26 mouse cellular contexts compared by ENCODE assay signal in the genomic region with DNA sequence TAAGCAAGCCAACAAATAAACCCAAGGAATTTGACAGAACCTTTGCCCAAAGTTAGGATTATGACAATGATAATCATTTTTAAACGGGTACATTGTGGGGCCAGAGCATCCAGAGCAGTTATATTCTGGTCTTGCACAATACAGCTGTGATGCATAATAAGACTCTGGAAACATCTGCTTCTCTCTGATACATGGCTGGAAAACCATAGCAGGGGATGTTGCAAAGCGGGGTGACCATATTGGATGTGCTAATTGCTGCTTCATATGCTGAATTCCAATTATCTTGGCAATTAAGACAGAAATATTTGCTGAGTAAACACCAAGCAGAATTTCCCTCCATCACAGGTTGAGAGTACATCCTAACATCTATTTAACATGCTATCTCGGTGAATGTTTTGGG.
DNase-seq lines count a peak whose midpoint lies in the region; ATAC-seq lines count a peak whose summit lies in the region.
"Had no signal": no experiment of that assay in that cellular context is flagged by ENCODE, and none has a peak within 500 bp of the region (broad histone marks: within the 10 kb centered on the region; RNA-seq: fewer than 3 reads in every experiment).

No protein-coding gene starts in this region.

- no peaks in the 10 kb centered on the region for H3K9me3 ChIP-seq in forebrain, embryonic 13.5 days (replicated peaks)
- H3K9me3 ChIP-seq in forebrain, embryonic 10.5 days, result no peaks in the 10 kb centered on the region
- H3K9me3 ChIP-seq in midbrain, embryonic 14.5 days (ENCODE audit: control insufficient read depth, low read length), result no peaks in the 10 kb centered on the region
- H3K9me3 ChIP-seq in midbrain, embryonic 16.5 days (replicated peaks; ENCODE audit: control insufficient read depth, low read length, poor library complexity, severe bottlenecking), result no peaks in the 10 kb centered on the region
- no peaks in the 10 kb centered on the region for H3K9me3 ChIP-seq in forebrain, embryonic 14.5 days (replicated peaks; ENCODE audit: control insufficient read depth, low read length)
- H3K9me3 ChIP-seq in neural tube, embryonic 15.5 days (replicated peaks), result no peaks in the 10 kb centered on the region
- H3K9me3 ChIP-seq: embryonic facial prominence, embryonic 12.5 days; liver, embryonic 12.5 days; midbrain, embryonic 12.5 days; stomach, embryonic 15.5 days had no signal

- no peak overlapping the region for H3K4me2 ChIP-seq in forebrain, embryonic 13.5 days
- no peak overlapping the region for H3K4me2 ChIP-seq in midbrain, embryonic 14.5 days (ENCODE audit: low read length)
- no peak overlapping the region for H3K4me2 ChIP-seq in midbrain, embryonic 16.5 days (ENCODE audit: low read length)
- H3K4me2 ChIP-seq in forebrain, embryonic 14.5 days (ENCODE audit: low read length), result no peak overlapping the region
- H3K4me2 ChIP-seq in neural tube, embryonic 15.5 days, result no peak overlapping the region
- H3K4me2 ChIP-seq: embryonic facial prominence, embryonic 12.5 days; liver, embryonic 12.5 days; midbrain, embryonic 12.5 days; stomach, embryonic 15.5 days had no signal

- peak; percentile 68 for ATAC-seq in forebrain, embryonic 13.5 days
- ATAC-seq in midbrain, embryonic 14.5 days (ENCODE audit: low FRiP score, low TSS enrichment), result no peak
- ATAC-seq in midbrain, embryonic 16.5 days, result no peak; the same call in 1 of the 2 replicates
- peak; percentile 81; the same call in 1 of the 2 replicates for ATAC-seq in forebrain, embryonic 14.5 days
- ATAC-seq in neural tube, embryonic 15.5 days (ENCODE audit: low FRiP score), result peak; percentile 67; the same call in 1 of the 2 replicates
- ATAC-seq: activated CD4-positive, CD25-positive, alpha-beta regulatory T cell, adult 4 months; liver, embryonic 12.5 days; liver, postnatal 0 days had no signal

- intact Hi-C loops in gastrocnemius, postnatal 36 days (cut with DNase I), result no loop called here

- H3K4me1 ChIP-seq in forebrain, embryonic 13.5 days, result no peaks in the 10 kb centered on the region
- H3K4me1 ChIP-seq in forebrain, embryonic 10.5 days, result no peaks in the 10 kb centered on the region
- no peaks in the 10 kb centered on the region for H3K4me1 ChIP-seq in midbrain, embryonic 14.5 days (ENCODE audit: control insufficient read depth, insufficient read depth, low read length)
- no peaks in the 10 kb centered on the region for H3K4me1 ChIP-seq in midbrain, embryonic 16.5 days (ENCODE audit: control insufficient read depth, insufficient read depth, low read length)
- H3K4me1 ChIP-seq in forebrain, embryonic 14.5 days (ENCODE audit: control insufficient read depth, insufficient read depth, low read length), result 0 out of 2 replicates have a peak, but pooled peaks cover 2% of the 10 kb centered on the region
- no peaks in the 10 kb centered on the region for H3K4me1 ChIP-seq in neural tube, embryonic 15.5 days
- H3K4me1 ChIP-seq: embryonic facial prominence, embryonic 12.5 days; liver, embryonic 12.5 days; midbrain, embryonic 12.5 days; stomach, embryonic 15.5 days had no signal

- no peak for DNase-seq in forebrain, embryonic 10.5 days (ENCODE audit: extremely low spot score, low spot score)
- peak; percentile 10 for DNase-seq in midbrain, embryonic 14.5 days
- peak; percentile 43 for DNase-seq in forebrain, embryonic 14.5 days (ENCODE audit: low spot score)
- no peak for DNase-seq in gastrocnemius, postnatal 36 days
- DNase-seq: adrenal gland, adult 8-10 months; cerebellum, adult 11 months; cerebellum, adult 9-10 months; cerebellum, postnatal 36 days; gastrocnemius, postnatal 10 days; heart, postnatal 14 days; kidney, adult 18-20 months; kidney, postnatal 36 days; layer of hippocampus, postnatal 36 days; left cerebral cortex, postnatal 4 days; liver, postnatal 0 days; lung, postnatal 36 days; right cerebral cortex, postnatal 25 days had no signal

- H3K27me3 ChIP-seq in forebrain, embryonic 13.5 days, result no peaks in the 10 kb centered on the region
- H3K27me3 ChIP-seq in forebrain, embryonic 10.5 days (ENCODE audit: poor library complexity, severe bottlenecking), result no peaks in the 10 kb centered on the region
- no peaks in the 10 kb centered on the region for H3K27me3 ChIP-seq in midbrain, embryonic 14.5 days (ENCODE audit: control insufficient read depth, insufficient read depth, low read length)
- H3K27me3 ChIP-seq in midbrain, embryonic 16.5 days (ENCODE audit: control insufficient read depth, insufficient read depth, low read depth, low read length), result no peaks in the 10 kb centered on the region
- no peaks in the 10 kb centered on the region for H3K27me3 ChIP-seq in forebrain, embryonic 14.5 days (replicated peaks; ENCODE audit: control insufficient read depth, insufficient read depth, low read length)
- no peaks in the 10 kb centered on the region for H3K27me3 ChIP-seq in neural tube, embryonic 15.5 days (replicated peaks)
- H3K27me3 ChIP-seq: embryonic facial prominence, embryonic 12.5 days; liver, embryonic 12.5 days; midbrain, embryonic 12.5 days; stomach, embryonic 15.5 days had no signal

- no peak overlapping the region for H3K4me3 ChIP-seq in forebrain, embryonic 13.5 days
- no peak overlapping the region for H3K4me3 ChIP-seq in forebrain, embryonic 10.5 days
- H3K4me3 ChIP-seq in midbrain, embryonic 14.5 days (replicated peaks; ENCODE audit: low read depth, low read length), result no peak overlapping the region
- no peak overlapping the region for H3K4me3 ChIP-seq in midbrain, embryonic 16.5 days (ENCODE audit: low read depth, low read length)
- H3K4me3 ChIP-seq in forebrain, embryonic 14.5 days (ENCODE audit: low read depth, low read length), result no peak overlapping the region
- no peak overlapping the region for H3K4me3 ChIP-seq in neural tube, embryonic 15.5 days (replicated peaks)
- H3K4me3 ChIP-seq: embryonic facial prominence, embryonic 12.5 days; liver, embryonic 12.5 days; midbrain, embryonic 12.5 days; myocyte; stomach, embryonic 15.5 days had no signal

- no peak overlapping the region for H3K9ac ChIP-seq in forebrain, embryonic 13.5 days
- H3K9ac ChIP-seq in midbrain, embryonic 14.5 days (replicated peaks; ENCODE audit: low read length), result no peak overlapping the region
- no peak overlapping the region for H3K9ac ChIP-seq in midbrain, embryonic 16.5 days (ENCODE audit: low read depth, low read length)
- H3K9ac ChIP-seq in forebrain, embryonic 14.5 days (ENCODE audit: low read length), result no peak overlapping the region
- no peak overlapping the region for H3K9ac ChIP-seq in neural tube, embryonic 15.5 days (replicated peaks)
- H3K9ac ChIP-seq: embryonic facial prominence, embryonic 12.5 days; liver, embryonic 12.5 days; liver, postnatal 0 days; midbrain, embryonic 12.5 days; stomach, embryonic 15.5 days had no signal

- no peaks in the 10 kb centered on the region for H3K36me3 ChIP-seq in forebrain, embryonic 13.5 days (ENCODE audit: poor library complexity, severe bottlenecking)
- H3K36me3 ChIP-seq in forebrain, embryonic 10.5 days (replicated peaks), result no peaks in the 10 kb centered on the region
- no peaks in the 10 kb centered on the region for H3K36me3 ChIP-seq in midbrain, embryonic 14.5 days (ENCODE audit: control insufficient read depth, insufficient read depth, low read length)
- H3K36me3 ChIP-seq in midbrain, embryonic 16.5 days (ENCODE audit: control insufficient read depth, insufficient read depth, low read length), result no peaks in the 10 kb centered on the region
- H3K36me3 ChIP-seq in forebrain, embryonic 14.5 days (ENCODE audit: control insufficient read depth, insufficient read depth, low read length), result no peaks in the 10 kb centered on the region
- no peaks in the 10 kb centered on the region for H3K36me3 ChIP-seq in neural tube, embryonic 15.5 days
- H3K36me3 ChIP-seq: embryonic facial prominence, embryonic 12.5 days; liver, embryonic 12.5 days; midbrain, embryonic 12.5 days; stomach, embryonic 15.5 days had no signal

- 81% methylated on average over 3 of the region's 3 CpGs for WGBS in forebrain, embryonic 13.5 days
- 95% methylated on average over 3 of the region's 3 CpGs for WGBS in forebrain, embryonic 10.5 days
- WGBS in midbrain, embryonic 14.5 days, result 85% methylated on average over 3 of the region's 3 CpGs
- 80% methylated on average over 3 of the region's 3 CpGs for WGBS in midbrain, embryonic 16.5 days
- 80% methylated on average over 3 of the region's 3 CpGs for WGBS in forebrain, embryonic 14.5 days
- WGBS in neural tube, embryonic 15.5 days, result 65% methylated on average over 3 of the region's 3 CpGs

- no peak overlapping the region for H3K27ac ChIP-seq in forebrain, embryonic 13.5 days
- H3K27ac ChIP-seq in forebrain, embryonic 10.5 days, result no peak overlapping the region
- H3K27ac ChIP-seq in midbrain, embryonic 14.5 days (replicated peaks; ENCODE audit: low read depth, low read length), result no peak overlapping the region
- H3K27ac ChIP-seq in midbrain, embryonic 16.5 days (ENCODE audit: low read length), result no peak overlapping the region
- no peak overlapping the region for H3K27ac ChIP-seq in forebrain, embryonic 14.5 days (ENCODE audit: low read depth, low read length)
- no peak overlapping the region for H3K27ac ChIP-seq in neural tube, embryonic 15.5 days (replicated peaks)
- H3K27ac ChIP-seq: embryonic facial prominence, embryonic 12.5 days; liver, embryonic 12.5 days; midbrain, embryonic 12.5 days; stomach, embryonic 15.5 days had no signal

Comparison
In these comparisons a context has a peak if more than half of its experiments do, and no peak if none do; other contexts are left out.
1. DNase-seq: peak in midbrain, embryonic 14.5 days (single experiment) and forebrain, embryonic 14.5 days (single experiment); none in forebrain, embryonic 10.5 days (single experiment) and gastrocnemius, postnatal 36 days (0 of 2).
2. ATAC-seq: peak in forebrain, embryonic 13.5 days (single experiment), forebrain, embryonic 14.5 days (single experiment) and neural tube, embryonic 15.5 days (single experiment); none in midbrain, embryonic 14.5 days (single experiment) and midbrain, embryonic 16.5 days (single experiment).